ENCODE assay signal across 15 mouse cellular contexts in the genomic region with DNA sequence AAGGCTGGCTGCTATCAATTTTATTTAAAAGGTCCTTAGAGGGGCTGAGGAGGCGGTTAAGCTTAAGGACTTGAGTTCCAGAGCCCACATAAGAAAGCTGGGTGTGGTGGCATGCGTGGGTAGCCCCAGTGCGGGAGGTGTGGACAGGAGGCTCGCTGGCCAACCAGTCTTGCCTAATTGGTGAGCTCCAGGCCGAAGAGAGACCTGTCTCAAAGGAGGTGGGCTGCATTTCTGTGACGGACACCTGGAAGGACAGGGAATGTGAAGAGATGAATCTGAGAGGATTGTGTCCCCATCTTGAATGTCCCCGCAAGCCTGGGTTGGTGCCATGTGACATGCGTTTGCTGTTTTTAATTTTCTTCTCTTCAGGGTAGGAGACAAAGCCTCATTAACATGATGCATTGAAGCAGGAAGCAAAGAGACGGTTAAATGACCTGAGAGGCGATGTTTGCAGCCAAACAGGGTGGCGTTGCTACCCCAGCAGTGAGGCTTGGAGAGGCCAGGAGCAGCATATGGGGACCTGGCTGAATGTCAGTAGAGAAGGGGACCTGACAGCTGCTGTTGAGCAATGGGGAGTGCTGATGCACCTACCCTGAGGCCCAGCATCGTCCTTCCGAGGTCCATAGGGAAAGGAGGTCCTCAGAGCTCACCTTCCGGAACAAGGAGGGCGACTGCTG. TPM values are rescaled to one million over a fixed set of nuclear protein-coding genes. Genes with fewer than 3 reads are reported as not detected.
DNase-seq lines count a peak whose midpoint lies in the region; ATAC-seq and TF ChIP-seq lines count a peak whose summit lies in the region.
"Had no signal": no experiment of that assay in that cellular context is flagged by ENCODE, and none has a peak within 500 bp of the region (broad histone marks: within the 10 kb centered on the region; RNA-seq: fewer than 3 reads in every experiment).

No protein-coding gene starts in this region.

- intact Hi-C loops in left cerebral cortex, postnatal 4 days (cut with DNase I) = no loop called here

- TF ChIP-seq CTCF in layer of hippocampus, adult 2 months (conservative IDR thresholded peaks at IDR 0.05) = no peak

- peak; percentile 48 to 56 for DNase-seq in cerebellum, postnatal 14 days
- no peak for DNase-seq in cerebellum, adult 11 months
- peak; percentile 77 for DNase-seq in left cerebral cortex, postnatal 4 days
- no peak for DNase-seq in left cerebral cortex, adult 18-20 months (ENCODE audit: low spot score in 2 of 2)
- DNase-seq in layer of hippocampus, adult 2 months (ENCODE audit: low spot score in 2 of 2) = no peak
- DNase-seq: adrenal gland, postnatal 10 days; cerebellum, adult 11-12 months; heart, postnatal 4 days; kidney, adult 11 months; liver, embryonic 13.5 days; lung, postnatal 10 days; midbrain, embryonic 14.5 days had no signal

- WGBS in embryonic facial prominence, embryonic 12.5 days = 78% methylated on average over 15 of the region's 15 CpGs
- 67% methylated on average over 15 of the region's 15 CpGs for WGBS in limb, embryonic 13.5 days
- 61% methylated on average over 15 of the region's 15 CpGs for WGBS in kidney, embryonic 14.5 days

- H3K4me1 ChIP-seq in embryonic facial prominence, embryonic 12.5 days = peaks cover 48% of the 10 kb centered on the region
- peaks cover 65% of the 10 kb centered on the region for H3K4me1 ChIP-seq in limb, embryonic 13.5 days
- peaks cover 34% of the 10 kb centered on the region for H3K4me1 ChIP-seq in kidney, embryonic 14.5 days (ENCODE audit: control insufficient read depth, insufficient read depth, low read length)

- peak overlapping the region; percentile 99 for H3K27ac ChIP-seq in embryonic facial prominence, embryonic 12.5 days
- H3K27ac ChIP-seq in limb, embryonic 13.5 days = peak overlapping the region; percentile 99; the same call in 1 of the 2 replicates
- no peak overlapping the region for H3K27ac ChIP-seq in layer of hippocampus, adult 2 months
- H3K27ac ChIP-seq in kidney, embryonic 14.5 days (ENCODE audit: low read depth, low read length) = no peak overlapping the region
- H3K27ac ChIP-seq: liver, embryonic 13.5 days had no signal

- no peaks in the 10 kb centered on the region for H3K9me3 ChIP-seq in embryonic facial prominence, embryonic 12.5 days
- H3K9me3 ChIP-seq in limb, embryonic 13.5 days = no peaks in the 10 kb centered on the region
- H3K9me3 ChIP-seq in kidney, embryonic 14.5 days (ENCODE audit: control insufficient read depth, low read length) = no peaks in the 10 kb centered on the region
- H3K9me3 ChIP-seq: liver, embryonic 13.5 days had no signal

- H3K9ac ChIP-seq in embryonic facial prominence, embryonic 12.5 days = no peak overlapping the region
- H3K9ac ChIP-seq in limb, embryonic 13.5 days = no peak overlapping the region
- no peak overlapping the region for H3K9ac ChIP-seq in kidney, embryonic 14.5 days (ENCODE audit: low read depth, low read length)
- H3K9ac ChIP-seq: liver, embryonic 13.5 days had no signal

- H3K27me3 ChIP-seq in embryonic facial prominence, embryonic 12.5 days = no peaks in the 10 kb centered on the region
- H3K27me3 ChIP-seq in limb, embryonic 13.5 days = no peaks in the 10 kb centered on the region
- no peaks in the 10 kb centered on the region for H3K27me3 ChIP-seq in kidney, embryonic 14.5 days (ENCODE audit: control insufficient read depth, insufficient read depth, low read length)
- H3K27me3 ChIP-seq: liver, embryonic 13.5 days had no signal

- H3K36me3 ChIP-seq in embryonic facial prominence, embryonic 12.5 days = no peaks in the 10 kb centered on the region
- H3K36me3 ChIP-seq in limb, embryonic 13.5 days = no peaks in the 10 kb centered on the region
- no peaks in the 10 kb centered on the region for H3K36me3 ChIP-seq in kidney, embryonic 14.5 days (ENCODE audit: control insufficient read depth, insufficient read depth, low read length)
- H3K36me3 ChIP-seq: liver, embryonic 13.5 days had no signal

- ATAC-seq in embryonic facial prominence, embryonic 12.5 days (ENCODE audit: insufficient number of reproducible peaks, insufficient read depth, low FRiP score, low TSS enrichment) = no peak
- no peak for ATAC-seq in limb, embryonic 13.5 days (ENCODE audit: low FRiP score, low read depth)
- ATAC-seq in kidney, embryonic 14.5 days (ENCODE audit: low FRiP score, low TSS enrichment) = no peak

- no peak overlapping the region for H3K4me3 ChIP-seq in embryonic facial prominence, embryonic 12.5 days
- H3K4me3 ChIP-seq in limb, embryonic 13.5 days = no peak overlapping the region
- H3K4me3 ChIP-seq in layer of hippocampus, adult 2 months = no peak overlapping the region
- no peak overlapping the region for H3K4me3 ChIP-seq in kidney, embryonic 14.5 days (ENCODE audit: low read length)
- H3K4me3 ChIP-seq: liver, embryonic 13.5 days had no signal

- H3K4me2 ChIP-seq in embryonic facial prominence, embryonic 12.5 days (replicated peaks) = no peak overlapping the region
- no peak overlapping the region for H3K4me2 ChIP-seq in limb, embryonic 13.5 days (replicated peaks)
- no peak overlapping the region for H3K4me2 ChIP-seq in kidney, embryonic 14.5 days (replicated peaks; ENCODE audit: low read depth, low read length)
- H3K4me2 ChIP-seq: liver, embryonic 13.5 days had no signal

RNA-seq across cellular contexts. Expression of gene Sulf2, which starts 26.7 kb away (rescaled TPM):
- total RNA-seq in left cerebral cortex, postnatal 4 days (2021) = 100 to 1,000 TPM; 153 to 162 TPM
- total RNA-seq in left cerebral cortex, adult 18-20 months (2021) = 10 to 100 TPM; 71.3 to 81.2 TPM
- 229 and 238 TPM in 2 replicates for polyA plus RNA-seq in embryonic facial prominence, embryonic 12.5 days (2016; fragmentation: Nextera tagmentation; extraction: Ambion mirVana)
- 171 and 181 TPM in 2 replicates for polyA plus RNA-seq in limb, embryonic 13.5 days (2015; fragmentation: Nextera tagmentation; extraction: Ambion mirVana)
- total RNA-seq in layer of hippocampus, adult 2 months (2021) = 100 to 1,000 TPM in 1 of 2 experiments, 10 to 100 TPM in 1; 93.2 to 114 TPM
- polyA plus RNA-seq in kidney, embryonic 14.5 days (2014; fragmentation: Nextera tagmentation; extraction: Ambion mirVana) = 69.3 and 80.4 TPM in 2 replicates

Comparison
In these comparisons a context has a peak if more than half of its experiments do, and no peak if none do; other contexts are left out.
1. DNase-seq: peak in cerebellum, postnatal 14 days (2 of 2) and left cerebral cortex, postnatal 4 days (single experiment); none in cerebellum, adult 11 months (single experiment), left cerebral cortex, adult 18-20 months (0 of 2) and layer of hippocampus, adult 2 months (0 of 2).
2. H3K27ac ChIP-seq: peak in embryonic facial prominence, embryonic 12.5 days (single experiment) and limb, embryonic 13.5 days (single experiment); none in layer of hippocampus, adult 2 months (single experiment) and kidney, embryonic 14.5 days (single experiment).